Mouse (Mus musculus) hindbrain, embryonic 16.5 days (tissue): ENCODE results near the gene Chchd3. TPM values are rescaled to one million over a fixed set of nuclear protein-coding genes. Genes with fewer than 3 reads are reported as not detected.

Experiments
- polyA plus RNA-seq: library from polyadenylated mRNA; unstranded; fragments of >200 nt; fragmentation: Nextera tagmentation; extraction: Ambion mirVana; gene quantifications from 2 replicates; pipeline ENCODE4 v1.2.1, GENCODE M21; 2015

Chchd3 gene
- polyA plus RNA-seq, 1 experiment from 2014 or later, result 124 TPM

Other genes with a start within 250 kb of the Chchd3 start
- 46.0 and 48.9 TPM in 2 replicates for gene Exoc4, start 188.8 kb upstream of the Chchd3 start, polyA plus RNA-seq